Mouse (Mus musculus) R1 (cell line): ENCODE measurements around the gene Rprd1b.
"Not testable (repeated sequence)": the region's sequence is repeated elsewhere in the genome, so short reads cannot be mapped to it uniquely, and the experiment has no call there.

ENCODE experiments used
- DNase-seq: peaks from one replicate; pipeline ENCODE4 v3.0.0-alpha.2; 2018; ENCODE audit warnings: low read depth, low spot score

The Rprd1b gene

GRCm38 (mm10) chr2:158040396-158040795 lies 12.1 kb downstream of the Rprd1b start:
- no peak for DNase-seq

GRCm38 (mm10) chr2:158043504-158043903 lies 15.2 kb downstream of the Rprd1b start:
- no peak for DNase-seq

- no peak for DNase-seq
These were observed 17.9 kb downstream of the Rprd1b start for GRCm38 (mm10) chr2:158046186-158046585.

GRCm38 (mm10) chr2:158047903-158048302 lies 19.6 kb downstream of the Rprd1b start:
- DNase-seq: peak; percentile 70

- no peak for DNase-seq
These were observed 20.4 kb downstream of the Rprd1b start for GRCm38 (mm10) chr2:158048718-158049117.

GRCm38 (mm10) chr2:158050116-158050515 lies 21.8 kb downstream of the Rprd1b start:
- no peak for DNase-seq

GRCm38 (mm10) chr2:158054596-158054995 lies 26.3 kb downstream of the Rprd1b start:
- DNase-seq: no peak

GRCm38 (mm10) chr2:158055383-158055782 lies 27.1 kb downstream of the Rprd1b start:
- DNase-seq: not testable (repeated sequence)

GRCm38 (mm10) chr2:158057030-158057429 lies 28.7 kb downstream of the Rprd1b start:
- DNase-seq: no peak

GRCm38 (mm10) chr2:158058534-158058933 lies 30.2 kb downstream of the Rprd1b start:
- DNase-seq: no peak

GRCm38 (mm10) chr2:158059666-158060105 lies 31.4 kb downstream of the Rprd1b start:
- no peak for DNase-seq

- no peak for DNase-seq
These were observed 34.7 kb downstream of the Rprd1b start for GRCm38 (mm10) chr2:158063036-158063435.

GRCm38 (mm10) chr2:158064571-158065048 lies 36.3 kb downstream of the Rprd1b start:
- peak; percentile 34 for DNase-seq

- DNase-seq: no peak
These were observed 36.8 kb downstream of the Rprd1b start for GRCm38 (mm10) chr2:158065064-158065463.

GRCm38 (mm10) chr2:158066456-158066855 lies 38.2 kb downstream of the Rprd1b start:
- no peak for DNase-seq

- no peak for DNase-seq
These were observed 39.0 kb downstream of the Rprd1b start for GRCm38 (mm10) chr2:158067260-158067824.

GRCm38 (mm10) chr2:158068444-158068971 lies 40.2 kb downstream of the Rprd1b start:
- no peak for DNase-seq

- no peak for DNase-seq
These were observed 42.8 kb downstream of the Rprd1b start for GRCm38 (mm10) chr2:158070885-158071632.

- DNase-seq: no peak
These were observed 43.3 kb downstream of the Rprd1b start for GRCm38 (mm10) chr2:158071633-158071995.

GRCm38 (mm10) chr2:158074835-158075234 lies 46.5 kb downstream of the Rprd1b start:
- DNase-seq: no peak

- DNase-seq: no peak
These were observed 48.4 kb downstream of the Rprd1b start for GRCm38 (mm10) chr2:158076690-158077089.

- DNase-seq: no peak
These were observed 49.7 kb downstream of the Rprd1b start for GRCm38 (mm10) chr2:158077981-158078380.

GRCm38 (mm10) chr2:158078971-158079370 lies 50.7 kb downstream of the Rprd1b start:
- no peak for DNase-seq
